Mouse (Mus musculus): ENCODE results near the gene Pepd. TPM values are rescaled to one million over a fixed set of nuclear protein-coding genes. Genes with fewer than 3 reads are reported as not detected.
A peak's percentile ranks its signal among the peaks of the same experiment; 100 is the strongest.

Pepd gene
- 73.7 and 73.9 TPM in 2 replicates for polyA plus RNA-seq (2016; fragmentation: Nextera tagmentation; extraction: Ambion mirVana)

DNA sequence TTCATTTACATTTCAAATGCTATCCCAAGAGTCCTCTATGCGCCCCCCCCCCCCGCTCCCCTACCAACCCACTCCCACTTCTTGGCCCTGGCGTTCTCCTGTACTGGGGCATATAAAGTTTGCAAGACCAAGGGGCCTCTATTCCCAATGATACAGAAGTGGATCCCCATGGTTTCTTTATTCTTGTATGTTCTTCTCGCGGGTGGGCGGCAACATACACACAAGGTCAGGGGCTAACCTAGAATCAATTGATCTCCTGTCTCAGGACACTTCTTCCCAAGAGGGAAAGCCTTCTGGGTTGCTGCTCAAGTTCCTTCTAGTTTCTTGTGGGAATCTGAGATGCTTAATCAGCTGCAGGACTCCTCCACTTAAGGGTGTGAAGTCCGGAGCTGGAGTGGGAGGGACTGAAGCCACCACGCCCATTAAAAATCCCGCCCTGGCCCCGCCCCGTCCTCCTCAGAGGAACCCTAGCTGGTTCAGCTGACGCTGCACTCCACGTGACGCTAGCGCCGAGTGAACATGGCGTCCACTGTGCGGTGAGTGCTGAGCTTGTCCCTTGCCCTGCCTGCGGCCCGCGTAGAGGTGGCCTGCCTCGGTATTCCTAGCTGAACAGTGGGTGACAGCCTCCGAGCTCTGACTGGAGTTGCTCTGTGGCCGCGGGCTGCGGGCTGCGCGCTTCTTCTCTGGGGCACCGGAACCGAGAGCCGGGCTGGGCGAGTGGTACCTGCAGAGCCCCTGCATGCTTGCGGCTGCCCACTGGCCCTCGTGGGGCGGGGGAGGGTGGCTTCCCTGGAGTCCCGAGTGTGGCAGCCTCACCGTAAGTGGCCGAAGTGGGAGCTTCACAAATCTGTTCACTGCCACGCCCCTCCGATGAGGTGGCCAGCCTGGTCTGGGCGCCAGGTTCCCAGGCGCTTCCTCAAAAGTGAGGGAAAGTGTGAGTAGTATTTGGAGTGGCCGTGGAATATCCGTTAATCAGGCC, at the start of gene Pepd:
Pepd (plus strand) TSS at position 461 of the 979 bp plus-strand sequence.
- WGBS: 8% methylated on average over 44 of the region's 44 CpGs
- Histone ChIP-seq H3K4me1 (peaks cover 32% of the 10 kb centered on the region), H3K27ac (replicated peaks) (peak within 1 kb of the TSS; percentile 88)

DNA sequence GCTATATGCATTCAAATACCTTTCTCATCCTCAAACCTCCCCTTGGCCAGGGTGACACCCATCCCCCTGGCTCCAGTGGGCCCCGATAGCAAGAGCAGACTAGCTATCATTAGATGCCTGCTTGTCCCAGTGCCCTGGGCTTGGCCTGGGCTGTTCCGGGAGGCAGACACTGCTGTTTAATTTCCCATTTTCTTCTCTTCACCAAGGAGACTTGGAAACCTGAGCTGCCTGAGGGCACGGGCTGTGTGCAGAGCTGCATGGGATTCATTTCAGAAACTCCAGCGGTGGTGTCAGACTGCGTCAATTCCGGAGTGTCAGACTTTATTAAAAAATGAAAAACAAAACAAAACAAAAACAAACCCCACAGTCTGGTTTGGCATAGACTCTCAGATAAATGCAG, 44.9 kb upstream of the Pepd start:
- Histone ChIP-seq H3K4me3 (no peak overlapping the region), H3K9me3 (replicated peaks) (no peaks in the 10 kb centered on the region), H3K27ac (replicated peaks) (no peak overlapping the region), H3K4me1 (no peaks in the 10 kb centered on the region), H3K27me3 (ENCODE audit: low read depth, poor library complexity, severe bottlenecking) (no peaks in the 10 kb centered on the region), H3K36me3 (no peaks in the 10 kb centered on the region)
- no peak for DNase-seq (ENCODE audit: low spot score)
- WGBS: 75% methylated on average over 6 of the region's 6 CpGs

More for the DNA sequence above, at the start of gene Pepd:
- peak; percentile 91 for DNase-seq (ENCODE audit: low spot score)
- Histone ChIP-seq H3K36me3 (no peaks in the 10 kb centered on the region), H3K4me3 (peak within 1 kb of the TSS; percentile 97), H3K9me3 (replicated peaks) (no peaks in the 10 kb centered on the region), H3K27me3 (ENCODE audit: low read depth, poor library complexity, severe bottlenecking) (peaks cover 10% of the 10 kb centered on the region)

DNA sequence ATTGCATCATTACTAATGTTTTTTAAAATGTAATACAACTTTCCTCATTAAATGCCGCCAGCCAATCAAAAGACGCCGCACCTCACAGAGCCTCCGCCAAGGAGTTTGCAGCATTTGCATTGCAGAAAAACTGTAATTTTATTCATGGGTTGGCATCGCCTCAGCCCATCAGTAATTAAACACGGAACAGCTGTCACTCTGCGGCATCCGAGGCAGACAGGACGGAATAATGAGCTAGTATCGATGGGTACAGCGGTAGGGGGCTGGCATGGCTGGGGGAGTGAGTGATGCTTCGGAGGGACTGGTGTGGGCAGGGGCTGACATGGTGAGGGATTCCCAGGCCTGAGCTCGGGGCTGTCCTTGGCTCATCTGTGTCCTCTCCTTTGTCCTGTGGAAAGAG, 42.5 kb upstream of the Pepd start:
- Histone ChIP-seq H3K4me3 (no peak overlapping the region), H3K27me3 (ENCODE audit: low read depth, poor library complexity, severe bottlenecking) (no peaks in the 10 kb centered on the region), H3K9me3 (replicated peaks) (no peaks in the 10 kb centered on the region), H3K4me1 (no peaks in the 10 kb centered on the region), H3K36me3 (no peaks in the 10 kb centered on the region), H3K27ac (replicated peaks) (no peak overlapping the region)
- DNase-seq (ENCODE audit: low spot score): no peak
- WGBS: 84% methylated on average over 13 of the region's 13 CpGs

DNA sequence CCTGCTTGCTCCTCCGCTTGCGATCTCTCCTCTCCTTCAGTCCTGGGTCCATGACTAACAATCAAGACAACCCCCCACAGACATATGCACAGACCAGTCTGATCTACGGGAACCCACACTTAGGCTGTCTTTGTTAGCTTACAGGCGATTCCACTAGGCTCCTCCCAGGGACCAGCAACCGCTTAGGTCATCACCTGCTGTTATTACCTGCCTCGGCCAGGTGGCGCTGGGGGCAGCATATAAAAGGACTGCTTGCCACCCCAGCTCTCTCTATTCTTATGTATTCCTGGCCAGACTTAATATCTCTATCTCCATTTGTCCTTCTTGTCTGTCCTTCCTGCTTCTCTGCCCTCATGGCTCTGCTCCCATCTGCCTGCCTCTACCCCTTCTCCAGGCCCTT, 35.4 kb upstream of the Pepd start:
- 72% methylated on average over 7 of the region's 7 CpGs for whole genome bisulfite sequencing
- Histone ChIP-seq H3K36me3 (no peaks in the 10 kb centered on the region), H3K9me3 (replicated peaks) (no peaks in the 10 kb centered on the region), H3K4me3 (no peak overlapping the region), H3K4me1 (no peaks in the 10 kb centered on the region), H3K27ac (replicated peaks) (no peak overlapping the region), H3K27me3 (ENCODE audit: low read depth, poor library complexity, severe bottlenecking) (no peaks in the 10 kb centered on the region)
- DNase-seq (ENCODE audit: low spot score): no peak

DNA sequence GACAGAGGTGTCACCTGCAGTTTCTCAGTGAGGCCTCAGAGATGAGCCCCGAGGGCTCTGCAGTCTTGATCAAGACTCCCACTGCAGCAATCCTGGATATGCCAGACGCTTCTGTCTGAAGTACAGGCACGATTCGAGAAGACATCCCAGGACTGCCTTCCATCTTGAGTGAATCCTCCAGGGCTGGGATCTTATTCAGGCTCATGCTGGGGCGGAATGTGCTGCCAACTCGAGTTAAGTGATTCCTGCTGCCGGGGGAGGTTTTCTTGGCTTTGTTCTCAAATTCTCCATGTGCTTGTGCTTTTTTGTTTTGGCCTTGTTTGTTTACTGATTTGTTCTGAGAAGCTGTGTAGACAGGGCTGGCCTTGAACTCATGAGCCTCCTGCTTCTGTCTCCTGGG, 34.4 kb upstream of the Pepd start:
- 71% methylated on average over 7 of the region's 7 CpGs for WGBS
- no peak for DNase-seq (ENCODE audit: low spot score)

DNA sequence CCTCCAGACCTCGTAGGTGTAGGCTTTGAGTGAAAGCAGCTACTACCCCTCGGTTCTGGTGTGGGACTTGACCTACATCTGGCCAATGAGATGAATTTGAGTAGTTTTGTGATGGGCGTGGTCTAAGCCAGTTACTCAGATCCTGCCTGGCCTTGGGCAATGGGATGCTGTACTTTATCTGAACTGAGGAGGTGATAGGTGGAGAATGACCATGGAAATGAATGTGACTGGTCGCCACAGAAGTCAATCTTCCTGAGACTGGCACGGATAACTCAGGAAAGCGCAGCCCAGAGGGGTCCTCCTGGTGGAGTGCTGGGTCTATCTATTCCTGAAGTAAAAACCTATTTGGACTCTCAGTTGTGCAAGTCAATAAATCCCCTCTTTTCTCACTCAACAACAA, 23.7 kb upstream of the Pepd start:
- Histone ChIP-seq H3K36me3 (no peaks in the 10 kb centered on the region), H3K4me3 (no peak overlapping the region), H3K4me1 (peaks cover 4% of the 10 kb centered on the region; the same call in 1 of the 2 replicates), H3K27me3 (ENCODE audit: low read depth, poor library complexity, severe bottlenecking) (no peaks in the 10 kb centered on the region), H3K27ac (replicated peaks) (no peak overlapping the region), H3K9me3 (replicated peaks) (peaks cover 4% of the 10 kb centered on the region; the same call in 1 of the 2 replicates)
- 82% methylated on average over 6 of the region's 6 CpGs for WGBS
- DNase-seq (ENCODE audit: low spot score): no peak

More for the DNA sequence above, 34.4 kb upstream of the Pepd start:
- no peak overlapping the region for H3K4me3 ChIP-seq
- no peaks in the 10 kb centered on the region for H3K9me3 ChIP-seq (replicated peaks)
- no peaks in the 10 kb centered on the region for H3K4me1 ChIP-seq
- no peak overlapping the region for H3K27ac ChIP-seq (replicated peaks)
- no peaks in the 10 kb centered on the region for H3K36me3 ChIP-seq
- H3K27me3 ChIP-seq (ENCODE audit: low read depth, poor library complexity, severe bottlenecking): no peaks in the 10 kb centered on the region

DNA sequence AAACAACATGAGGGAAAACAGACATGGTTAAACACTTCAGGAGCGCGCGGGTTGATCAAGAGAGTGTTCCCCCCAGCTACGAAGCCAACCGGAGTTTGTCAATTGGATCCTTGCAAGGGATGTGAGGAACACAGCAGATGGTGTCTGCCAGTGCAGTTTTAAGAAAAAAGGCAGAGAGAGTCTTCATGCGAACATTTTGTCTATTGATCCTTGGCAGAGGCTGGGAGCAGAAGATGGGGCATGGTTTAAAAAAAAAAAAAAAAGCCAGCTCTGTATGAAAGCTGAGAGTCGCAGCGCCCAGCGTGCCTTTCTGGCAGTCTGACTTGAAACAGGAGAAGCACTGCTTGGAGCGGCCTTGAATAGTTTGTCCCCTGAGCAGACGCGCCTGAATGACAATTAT, 23.3 kb upstream of the Pepd start:
- Histone ChIP-seq H3K4me1 (peaks cover 4% of the 10 kb centered on the region; the same call in 1 of the 2 replicates), H3K27ac (replicated peaks) (no peak overlapping the region), H3K36me3 (no peaks in the 10 kb centered on the region), H3K27me3 (ENCODE audit: low read depth, poor library complexity, severe bottlenecking) (no peaks in the 10 kb centered on the region), H3K9me3 (replicated peaks) (peaks cover 4% of the 10 kb centered on the region; the same call in 1 of the 2 replicates), H3K4me3 (no peak overlapping the region)
- 67% methylated on average over 12 of the region's 12 CpGs for WGBS
- DNase-seq (ENCODE audit: low spot score): no peak

DNA sequence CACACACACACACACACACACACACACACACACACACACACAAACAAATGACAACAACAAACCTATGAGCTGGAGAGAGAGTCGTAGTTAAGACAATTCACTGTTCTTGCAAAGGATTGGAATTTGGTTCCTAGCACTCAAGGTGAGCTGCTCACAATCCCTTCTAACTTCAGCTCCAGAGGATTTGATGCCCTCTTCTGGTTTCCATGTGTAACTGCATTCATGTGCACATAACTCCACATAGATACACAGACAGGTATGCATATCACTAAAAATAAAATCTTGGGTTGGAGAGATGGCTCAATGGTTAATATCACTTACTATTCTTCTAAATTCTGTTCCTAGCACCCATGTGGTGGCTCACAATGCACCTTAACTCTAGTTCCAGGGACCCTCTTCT, 19.3 kb upstream of the Pepd start:
- H3K4me1 ChIP-seq: peaks cover 21% of the 10 kb centered on the region
- no peaks in the 10 kb centered on the region for H3K36me3 ChIP-seq
- no peak overlapping the region for H3K27ac ChIP-seq (replicated peaks)
- DNase-seq (ENCODE audit: low spot score): no peak
- peaks cover 4% of the 10 kb centered on the region; the same call in 1 of the 2 replicates for H3K9me3 ChIP-seq (replicated peaks)
- 85% methylated on average over 1 of the region's 1 CpGs for WGBS
- no peak overlapping the region for H3K4me3 ChIP-seq
- H3K27me3 ChIP-seq (ENCODE audit: low read depth, poor library complexity, severe bottlenecking): no peaks in the 10 kb centered on the region

DNA sequence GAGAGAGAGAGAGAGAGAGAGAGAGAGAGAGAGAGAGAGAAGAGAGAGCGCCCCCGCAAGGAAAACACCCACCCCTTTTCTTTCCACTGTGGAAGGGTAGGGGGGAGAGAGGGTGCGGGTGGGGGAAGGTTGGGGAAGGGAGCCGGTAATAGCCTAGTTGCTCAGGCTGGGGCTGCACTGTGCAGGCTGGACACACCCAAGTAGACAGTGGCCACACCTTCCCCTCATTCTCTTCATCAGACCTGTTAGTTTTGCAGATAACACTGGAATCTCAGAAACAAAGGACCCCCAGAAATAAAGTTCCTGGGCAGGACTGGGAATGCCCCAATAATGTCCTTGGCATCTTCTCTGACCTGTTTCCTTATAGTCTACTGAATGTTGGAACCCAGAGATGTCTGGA, 15.7 kb upstream of the Pepd start:
- WGBS: 55% methylated on average over 2 of the region's 4 CpGs
- Histone ChIP-seq H3K27me3 (ENCODE audit: low read depth, poor library complexity, severe bottlenecking) (no peaks in the 10 kb centered on the region), H3K27ac (replicated peaks) (peak overlapping the region; percentile 65; the same call in 1 of the 2 replicates), H3K4me1 (peaks cover 18% of the 10 kb centered on the region), H3K9me3 (replicated peaks) (peaks cover 4% of the 10 kb centered on the region; the same call in 1 of the 2 replicates), H3K36me3 (no peaks in the 10 kb centered on the region), H3K4me3 (no peak overlapping the region)
- no peak for DNase-seq (ENCODE audit: low spot score)

DNA sequence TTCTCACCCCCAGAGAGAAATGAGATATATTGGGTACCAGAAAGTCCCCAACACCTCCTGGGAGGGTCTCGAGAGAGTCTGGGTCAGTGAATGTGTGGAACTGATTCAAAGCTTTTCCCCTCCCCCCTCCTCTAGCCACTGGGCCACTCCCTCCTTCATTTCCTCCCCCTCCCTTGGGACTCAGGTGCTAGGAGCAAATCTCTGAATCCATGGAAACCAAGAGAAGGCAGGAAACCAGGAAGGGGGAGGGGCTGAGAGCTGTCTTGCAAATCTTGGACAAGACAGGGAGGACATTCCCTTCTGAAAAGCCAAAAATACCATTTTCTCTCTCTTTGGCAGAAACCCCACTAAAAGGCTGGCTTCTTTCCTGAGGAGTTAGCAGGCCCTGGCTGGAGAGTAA, 15.1 kb upstream of the Pepd start:
- H3K4me3 ChIP-seq: no peak overlapping the region
- H3K36me3 ChIP-seq: no peaks in the 10 kb centered on the region
- DNase-seq (ENCODE audit: low spot score): no peak
- H3K9me3 ChIP-seq (replicated peaks): peaks cover 4% of the 10 kb centered on the region; the same call in 1 of the 2 replicates
- no peaks in the 10 kb centered on the region for H3K27me3 ChIP-seq (ENCODE audit: low read depth, poor library complexity, severe bottlenecking)
- H3K4me1 ChIP-seq: peaks cover 18% of the 10 kb centered on the region
- 15% methylated on average over 1 of the region's 1 CpGs for WGBS
- peak overlapping the region; percentile 65 for H3K27ac ChIP-seq (replicated peaks)

DNA sequence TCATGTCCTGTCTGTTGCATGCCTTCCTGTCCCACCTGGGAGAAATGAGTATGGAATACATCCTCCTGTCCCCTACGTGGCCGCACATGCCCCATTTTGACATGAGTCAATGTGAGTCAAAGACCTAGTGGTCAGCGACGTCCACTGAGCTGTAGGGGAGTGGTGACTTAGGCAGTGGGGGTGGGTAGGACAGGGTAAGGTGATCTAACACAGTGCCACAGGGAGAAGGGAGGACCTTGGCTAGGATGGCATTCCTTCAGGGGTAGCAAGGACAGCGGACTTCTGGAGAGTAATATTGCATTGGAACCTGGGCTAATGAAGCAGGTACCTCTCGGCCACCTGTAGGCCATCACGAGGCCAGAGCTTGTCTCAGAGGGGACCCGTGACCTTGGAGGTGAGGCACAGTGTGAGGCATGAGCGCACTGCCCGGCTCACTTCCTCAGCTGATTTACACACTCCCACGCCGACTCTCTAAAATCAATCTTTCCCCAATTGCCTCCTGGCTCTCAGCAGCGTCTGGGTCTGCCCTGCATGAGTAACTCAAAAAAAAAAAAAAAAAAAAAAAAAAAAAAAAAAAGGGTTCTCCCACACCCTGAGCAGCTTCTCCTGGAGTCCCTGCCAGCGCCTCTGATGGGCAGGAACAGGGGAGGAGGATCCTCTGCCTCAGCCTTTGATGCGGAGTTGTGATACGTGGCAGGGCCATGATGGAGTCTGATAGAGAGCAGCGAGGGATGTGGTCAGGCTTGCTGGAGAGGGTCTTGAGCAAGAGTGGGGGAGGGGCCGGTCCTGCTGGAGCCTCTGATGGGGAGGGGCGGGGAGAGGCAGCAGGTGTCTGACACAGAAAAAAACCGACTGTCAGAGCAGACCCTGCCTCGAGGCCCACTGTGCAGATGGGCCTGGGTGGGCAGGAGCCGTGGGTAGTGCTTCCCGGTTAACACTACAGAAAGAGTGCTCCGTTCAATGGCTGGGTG, 1.8 kb upstream of the Pepd start:
- peak overlapping the region; percentile 24; the same call in 1 of the 2 replicates for H3K4me3 ChIP-seq
- peak; percentile 38 for DNase-seq (ENCODE audit: low spot score)
- peaks cover 32% of the 10 kb centered on the region for H3K4me1 ChIP-seq
- peaks cover 10% of the 10 kb centered on the region for H3K27me3 ChIP-seq (ENCODE audit: low read depth, poor library complexity, severe bottlenecking)
- H3K27ac ChIP-seq (replicated peaks): no peak overlapping the region
- 40% methylated on average over 24 of the region's 24 CpGs for WGBS
- H3K36me3 ChIP-seq: no peaks in the 10 kb centered on the region
- no peaks in the 10 kb centered on the region for H3K9me3 ChIP-seq (replicated peaks)

DNA sequence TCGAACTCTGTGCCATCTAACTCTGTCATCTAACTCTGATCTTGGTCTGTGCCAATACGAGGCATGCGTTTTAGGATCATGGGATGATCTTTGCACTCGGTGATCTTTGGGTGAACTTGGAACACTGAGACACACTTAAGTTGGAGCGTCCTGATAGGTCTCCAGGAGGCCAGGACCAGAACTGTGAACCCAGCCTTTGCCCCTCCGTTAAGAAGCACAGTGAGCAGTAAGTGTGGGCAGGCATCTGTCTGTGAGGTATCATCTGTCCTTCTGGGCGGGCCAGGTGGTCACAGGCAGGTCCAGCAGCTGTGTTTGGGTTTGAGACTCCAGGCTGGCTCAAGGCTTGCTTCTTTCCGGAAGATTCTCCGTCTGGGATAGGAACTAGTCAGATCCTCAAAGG, 1.8 kb downstream of the Pepd start:
- Histone ChIP-seq H3K27ac (replicated peaks) (no peak overlapping the region), H3K27me3 (ENCODE audit: low read depth, poor library complexity, severe bottlenecking) (peaks cover 10% of the 10 kb centered on the region), H3K4me3 (no peak overlapping the region), H3K36me3 (no peaks in the 10 kb centered on the region), H3K9me3 (replicated peaks) (no peaks in the 10 kb centered on the region), H3K4me1 (peaks cover 32% of the 10 kb centered on the region)
- 92% methylated on average over 9 of the region's 9 CpGs for WGBS
- DNase-seq (ENCODE audit: low spot score): no peak
